Mouse (Mus musculus): Measurements from ENCODE around the gene Polr3gl. TPM values are rescaled to one million over a fixed set of nuclear protein-coding genes. Genes with fewer than 3 reads are reported as not detected.

Gene Polr3gl
- polyA plus RNA-seq (2014; fragmentation: Illumina TruSeq; extraction: RNeasy Lipid Tissue Mini Kit (QIAGEN cat#74804)), result 90.1 TPM

DNA sequence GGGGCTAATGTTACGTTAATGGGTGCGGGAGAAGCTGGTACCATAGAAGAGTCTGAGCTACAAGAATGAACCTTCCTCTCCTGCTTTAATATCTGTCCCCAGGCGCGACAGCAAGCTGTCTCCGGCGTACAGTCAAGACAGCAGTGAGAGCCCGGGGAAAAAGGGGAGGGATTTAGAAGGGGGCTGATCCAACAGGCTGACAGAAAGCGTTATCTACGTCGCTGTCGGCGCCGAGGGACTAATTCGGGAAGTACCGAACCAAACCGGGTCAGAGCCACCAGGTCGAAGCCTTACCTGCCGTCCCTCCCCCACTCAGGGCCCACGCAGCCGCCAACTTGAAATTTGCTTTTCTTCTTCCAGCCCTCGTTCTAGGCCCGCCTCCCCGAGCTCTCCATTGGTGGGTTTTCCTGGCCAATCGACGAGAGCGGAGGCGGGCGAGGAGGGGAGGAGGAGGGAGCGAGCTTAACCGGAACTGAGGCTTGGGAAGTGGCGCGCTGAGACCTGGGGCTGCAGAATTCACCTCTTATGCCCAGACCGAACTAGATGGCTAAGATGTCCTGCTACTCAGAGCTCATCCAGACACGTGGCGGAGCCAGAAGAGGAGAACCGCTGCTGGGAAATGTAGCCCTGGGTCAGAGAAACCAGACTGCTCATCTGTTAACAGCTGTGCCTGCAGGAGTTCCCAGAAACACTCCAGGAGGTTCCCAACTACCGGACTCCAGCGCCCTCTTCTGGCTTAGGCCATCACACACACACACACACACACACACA, at the start of gene Polr3gl:
TSS of gene Polr3gl (minus strand) at position 392 of the 771 bp plus-strand sequence.

DNA sequence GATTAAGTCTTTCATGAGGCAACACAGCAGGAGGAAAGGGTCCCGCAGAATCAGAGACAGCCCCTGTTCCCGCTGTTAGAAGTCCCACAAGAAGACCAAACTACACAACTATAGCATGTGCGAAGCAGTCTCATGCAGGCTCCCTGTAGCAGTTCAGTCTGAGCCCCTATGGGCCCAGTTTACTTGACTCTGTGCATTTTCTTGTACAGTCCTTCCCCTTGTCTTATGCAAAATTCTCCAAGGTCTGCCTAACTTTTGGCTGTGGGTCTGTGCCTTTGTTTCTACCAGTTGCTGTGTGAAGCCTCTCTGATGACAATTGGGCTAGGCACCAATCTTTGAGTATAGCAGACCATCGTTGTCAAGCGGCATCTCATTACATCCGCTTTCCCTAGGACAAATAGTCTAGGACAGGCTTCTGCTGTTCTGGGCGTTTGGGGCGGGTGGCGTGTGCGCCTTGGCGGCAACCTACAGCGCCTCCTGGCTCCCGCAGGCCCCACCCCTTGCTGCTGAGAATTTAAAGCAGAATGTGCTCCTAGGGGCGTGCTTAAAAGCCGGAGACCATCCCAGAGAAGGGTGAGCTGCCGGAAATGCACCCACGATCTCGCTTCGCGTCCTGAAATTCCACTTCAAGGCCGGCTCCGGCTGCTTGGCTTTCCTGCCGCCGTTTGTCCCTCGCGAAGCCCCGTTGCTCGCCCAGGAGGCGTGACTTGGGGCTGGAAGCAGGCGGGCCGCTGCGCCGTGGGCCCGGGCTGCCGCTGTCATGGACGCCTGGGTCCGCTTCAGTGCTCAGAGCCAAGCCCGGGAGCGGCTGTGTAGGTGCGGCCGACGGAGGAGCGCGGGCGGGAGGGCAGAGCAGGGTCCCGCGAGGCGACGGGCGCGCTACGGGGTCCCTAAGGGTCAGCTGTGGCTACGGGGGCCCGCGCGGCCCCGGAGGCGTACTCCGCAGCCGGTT, 41.2 kb upstream of the Polr3gl start, which contains the start of the genes Pex11b and Gm42957:
TSS of gene Pex11b (plus strand) at position 449 of the 952 bp plus-strand sequence.
TSS of gene Gm42957 (plus strand) at position 547 of the 952 bp plus-strand sequence.

DNA sequence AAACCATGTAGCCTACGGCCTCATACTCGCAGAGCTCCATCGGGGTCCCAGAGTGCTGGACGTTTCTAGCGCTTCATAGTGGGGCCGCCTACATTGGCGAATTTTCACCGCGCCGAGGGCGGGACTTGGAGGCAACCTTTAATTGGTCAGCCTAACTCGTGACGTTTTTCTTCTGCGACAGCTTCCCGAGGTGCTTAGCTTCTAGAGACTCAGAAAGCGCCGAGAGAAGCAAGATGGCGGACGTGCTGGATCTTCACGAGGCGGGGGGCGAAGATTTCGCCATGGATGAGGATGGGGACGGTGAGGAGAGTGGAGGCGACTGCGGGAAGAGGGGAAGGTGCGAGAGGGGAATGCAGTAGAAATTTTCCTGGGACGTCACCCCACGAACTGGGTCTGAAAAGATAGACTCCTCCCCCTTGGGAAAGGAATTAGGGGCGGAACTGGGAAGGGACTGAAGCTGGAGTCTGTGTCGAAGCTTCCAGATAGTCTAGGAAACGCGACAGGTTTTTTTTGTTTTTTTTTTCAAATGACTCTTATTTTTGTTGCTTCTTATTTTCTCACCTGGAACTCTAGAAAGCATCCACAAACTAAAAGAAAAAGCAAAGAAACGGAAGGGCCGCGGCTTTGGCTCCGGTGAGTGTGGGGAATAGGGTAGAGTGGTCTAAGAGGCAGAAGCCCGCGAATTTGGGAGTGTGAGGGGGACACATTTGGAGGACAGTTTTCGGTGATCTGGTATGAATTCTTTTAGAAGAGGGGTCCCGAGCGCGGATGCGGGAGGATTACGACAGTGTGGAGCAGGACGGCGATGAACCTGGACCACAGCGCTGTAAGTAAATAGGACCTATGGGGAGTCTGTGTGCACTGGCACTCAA, 36.0 kb upstream of the Polr3gl start, which contains the start of gene Rbm8a:
TSS of gene Rbm8a (plus strand) at position 205 of the 872 bp plus-strand sequence.

DNA sequence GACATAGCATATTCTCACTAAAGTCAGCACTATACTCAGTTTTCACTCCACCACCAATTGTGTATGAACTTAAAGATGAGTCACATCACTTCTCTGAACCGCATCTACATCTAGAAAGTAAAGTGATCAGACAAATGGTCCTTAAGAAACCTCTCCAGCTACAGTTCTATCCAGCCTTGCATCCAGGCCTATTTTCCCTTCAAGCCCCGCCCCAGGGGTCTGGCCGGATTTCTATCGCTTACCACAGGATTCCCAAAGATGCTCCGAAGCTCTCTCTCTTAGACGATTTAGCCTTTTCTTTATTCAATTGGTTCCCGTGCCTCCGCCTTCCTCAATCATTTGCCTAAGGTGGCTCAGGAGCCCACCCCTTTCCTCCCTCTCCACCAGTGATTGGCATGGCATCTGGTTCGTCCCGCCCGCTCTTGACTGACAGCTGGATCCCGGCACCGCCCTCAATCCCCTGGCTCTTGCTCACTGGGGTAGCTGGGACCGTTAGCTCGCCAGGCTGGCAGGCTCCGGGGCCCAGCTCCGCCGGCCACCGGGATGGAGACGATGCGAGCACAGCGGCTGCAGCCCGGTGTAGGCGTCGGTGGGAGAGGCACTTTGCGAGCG, 6.8 kb upstream of the Polr3gl start, which contains the start of gene Lix1l:
TSS of gene Lix1l (plus strand) at position 511 of the 612 bp plus-strand sequence.

DNA sequence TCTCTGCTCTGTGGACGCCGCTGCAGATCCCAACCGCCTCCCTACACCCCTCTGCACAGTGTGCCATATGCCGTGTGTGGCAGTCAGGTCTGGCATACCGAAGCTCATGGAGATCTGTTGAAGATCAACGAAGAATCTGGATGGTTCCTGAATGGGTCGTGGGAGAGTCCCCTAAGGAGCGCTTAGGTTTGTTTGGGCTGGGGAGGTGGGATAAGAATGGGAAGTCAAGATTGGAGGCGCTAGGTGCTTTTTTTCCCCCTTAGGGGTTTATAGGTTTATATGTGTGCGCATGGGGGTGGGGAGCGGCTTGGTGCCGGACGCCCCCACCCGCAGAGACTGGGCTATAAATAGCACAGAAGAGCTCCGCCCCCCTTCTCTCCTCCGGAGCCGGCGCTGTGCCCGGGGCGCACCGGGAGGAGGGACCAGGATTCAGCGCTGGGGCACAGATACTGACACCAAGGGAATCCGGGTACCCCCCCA, 2.3 kb upstream of the Polr3gl start, which contains the start of gene Ankrd34a:
TSS of gene Ankrd34a (plus strand) at position 409 of the 480 bp plus-strand sequence.

DNA sequence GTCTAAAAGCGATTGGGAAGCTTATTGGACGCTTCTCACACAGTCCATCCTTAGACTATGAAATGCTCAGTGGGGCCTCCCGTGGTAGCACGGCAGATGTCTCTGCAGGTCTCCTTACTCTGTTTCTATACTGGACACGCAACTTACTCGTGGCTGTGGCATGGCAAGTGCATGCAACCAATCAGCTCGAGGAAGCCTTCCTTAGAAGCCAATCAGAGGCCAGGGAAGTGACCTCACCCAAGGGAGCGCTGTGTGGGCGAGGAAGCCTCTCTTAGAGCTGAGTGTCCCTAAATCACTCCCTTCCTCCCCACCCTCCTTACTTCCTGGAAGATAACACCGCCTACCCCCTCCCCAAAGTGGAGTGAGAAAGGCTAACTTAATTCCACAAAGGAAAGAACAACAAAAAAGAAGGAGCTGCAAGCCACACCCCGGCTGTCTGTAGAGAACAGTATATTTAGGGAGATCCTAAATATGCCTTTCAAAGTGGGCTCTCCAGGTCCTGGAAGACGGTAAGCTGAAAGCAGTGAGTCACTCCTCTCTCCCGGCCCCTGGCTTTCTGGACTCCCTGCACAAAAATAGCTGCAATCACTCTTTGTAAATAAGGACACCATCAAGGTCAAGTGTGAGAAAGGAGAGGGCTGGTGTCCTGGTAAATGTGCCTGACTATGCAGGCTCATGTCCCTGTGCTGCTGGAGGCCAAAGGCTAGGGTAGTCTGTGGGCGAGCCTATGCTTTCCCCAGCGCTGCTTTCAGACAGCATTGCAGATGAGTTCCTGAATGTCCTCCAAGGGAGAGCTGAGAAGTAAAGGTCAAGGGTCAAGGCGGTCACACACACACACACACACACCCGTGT, 17.1 kb downstream of the Polr3gl start, which contains the start of gene Gm16253:
TSS of gene Gm16253 (plus strand) at position 295 of the 852 bp plus-strand sequence.

DNA sequence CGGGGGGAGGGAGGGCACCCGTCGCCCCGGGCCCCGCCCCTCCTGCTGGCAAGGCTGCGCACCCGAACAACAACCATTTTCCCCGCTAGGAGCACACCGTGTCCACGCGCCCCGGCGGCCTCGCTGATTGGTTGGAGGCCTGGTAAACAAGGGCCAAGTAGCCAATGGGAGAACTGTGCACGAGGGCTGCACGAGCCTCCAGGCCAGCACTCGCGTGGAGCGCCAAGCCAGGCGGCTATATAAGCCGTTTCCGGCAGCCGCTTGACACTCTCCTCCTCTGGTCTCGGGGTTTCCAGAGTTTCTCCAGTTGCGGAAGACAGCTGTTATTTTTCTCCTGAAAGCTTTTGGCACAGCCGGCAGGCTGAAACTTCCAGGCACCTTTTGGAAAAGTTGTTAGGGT, 36.3 kb downstream of the Polr3gl start, which contains the start of gene Txnip:
TSS of gene Txnip (plus strand) at position 264 of the 400 bp plus-strand sequence.

Other genes with a start within 250 kb of the Polr3gl start
- gene BC107364, start 141.9 kb downstream of the Polr3gl start, polyA plus RNA-seq (2014; fragmentation: Illumina TruSeq; extraction: RNeasy Lipid Tissue Mini Kit (QIAGEN cat#74804)), result not detected
- gene Hfe2, start 69.0 kb downstream of the Polr3gl start, polyA plus RNA-seq (2014; fragmentation: Illumina TruSeq; extraction: RNeasy Lipid Tissue Mini Kit (QIAGEN cat#74804)), result 0.29 TPM
- 596 TPM for gene Txnip, start 36.2 kb downstream of the Polr3gl start, polyA plus RNA-seq (2014; fragmentation: Illumina TruSeq; extraction: RNeasy Lipid Tissue Mini Kit (QIAGEN cat#74804))
- not detected for gene Gm16253, start 17.2 kb downstream of the Polr3gl start, polyA plus RNA-seq (2014; fragmentation: Illumina TruSeq; extraction: RNeasy Lipid Tissue Mini Kit (QIAGEN cat#74804))
- gene Ankrd34a, start 2.5 kb upstream of the Polr3gl start, polyA plus RNA-seq (2014; fragmentation: Illumina TruSeq; extraction: RNeasy Lipid Tissue Mini Kit (QIAGEN cat#74804)), result not detected
- 92.1 TPM for gene Lix1l, start 7.0 kb upstream of the Polr3gl start, polyA plus RNA-seq (2014; fragmentation: Illumina TruSeq; extraction: RNeasy Lipid Tissue Mini Kit (QIAGEN cat#74804))
- gene Rbm8a, start 35.8 kb upstream of the Polr3gl start, polyA plus RNA-seq (2014; fragmentation: Illumina TruSeq; extraction: RNeasy Lipid Tissue Mini Kit (QIAGEN cat#74804)), result 56.2 TPM
- 19.8 TPM for gene Pex11b, start 41.2 kb upstream of the Polr3gl start, polyA plus RNA-seq (2014; fragmentation: Illumina TruSeq; extraction: RNeasy Lipid Tissue Mini Kit (QIAGEN cat#74804))
- not detected for gene Gm42957, start 41.3 kb upstream of the Polr3gl start, polyA plus RNA-seq (2014; fragmentation: Illumina TruSeq; extraction: RNeasy Lipid Tissue Mini Kit (QIAGEN cat#74804))
- 0.54 TPM for gene Itga10, start 51.4 kb upstream of the Polr3gl start, polyA plus RNA-seq (2014; fragmentation: Illumina TruSeq; extraction: RNeasy Lipid Tissue Mini Kit (QIAGEN cat#74804))
- gene Ankrd35, start 76.0 kb upstream of the Polr3gl start, polyA plus RNA-seq (2014; fragmentation: Illumina TruSeq; extraction: RNeasy Lipid Tissue Mini Kit (QIAGEN cat#74804)), result 1.1 TPM
- gene Pias3, start 102.2 kb upstream of the Polr3gl start, polyA plus RNA-seq (2014; fragmentation: Illumina TruSeq; extraction: RNeasy Lipid Tissue Mini Kit (QIAGEN cat#74804)), result 5.3 TPM
- not detected for gene Nudt17, start 114.4 kb upstream of the Polr3gl start, polyA plus RNA-seq (2014; fragmentation: Illumina TruSeq; extraction: RNeasy Lipid Tissue Mini Kit (QIAGEN cat#74804))
- gene Polr3c, start 133.4 kb upstream of the Polr3gl start, polyA plus RNA-seq (2014; fragmentation: Illumina TruSeq; extraction: RNeasy Lipid Tissue Mini Kit (QIAGEN cat#74804)), result 19.1 TPM
- 114 TPM for gene Rnf115, start 133.5 kb upstream of the Polr3gl start, polyA plus RNA-seq (2014; fragmentation: Illumina TruSeq; extraction: RNeasy Lipid Tissue Mini Kit (QIAGEN cat#74804))
- gene Pdzk1, start 235.1 kb upstream of the Polr3gl start, polyA plus RNA-seq (2014; fragmentation: Illumina TruSeq; extraction: RNeasy Lipid Tissue Mini Kit (QIAGEN cat#74804)), result 1.5 TPM
- 2.3 TPM for gene Cd160, start 235.2 kb upstream of the Polr3gl start, polyA plus RNA-seq (2014; fragmentation: Illumina TruSeq; extraction: RNeasy Lipid Tissue Mini Kit (QIAGEN cat#74804))

Data from ovary, adult 10 weeks (tissue).